Mouse (Mus musculus): Measurements from ENCODE around the gene Ptprn2.
"Not testable (repeated sequence)": the region's sequence is repeated elsewhere in the genome, so short reads cannot be mapped to it uniquely, and the experiment has no call there.

Ptprn2 gene

GRCm38 (mm10) chr12:116528861-116529260, 43.3 kb downstream of the Ptprn2 start:
- DNase-seq = no peak

GRCm38 (mm10) chr12:116533281-116533680, 47.8 kb downstream of the Ptprn2 start:
- peak; percentile 31 for DNase-seq

GRCm38 (mm10) chr12:116539305-116539704, 53.8 kb downstream of the Ptprn2 start:
- DNase-seq = no peak

GRCm38 (mm10) chr12:116540608-116541007, 55.1 kb downstream of the Ptprn2 start:
- no peak for DNase-seq

GRCm38 (mm10) chr12:116550031-116550430, 64.5 kb downstream of the Ptprn2 start:
- no peak for DNase-seq

- no peak for DNase-seq
Measured at GRCm38 (mm10) chr12:116551516-116551915, 66.0 kb downstream of the Ptprn2 start.

GRCm38 (mm10) chr12:116552306-116552705, 66.8 kb downstream of the Ptprn2 start:
- DNase-seq = no peak

GRCm38 (mm10) chr12:116553361-116553760, 67.8 kb downstream of the Ptprn2 start:
- no peak for DNase-seq

- DNase-seq = no peak
Measured at GRCm38 (mm10) chr12:116555964-116556363, 70.4 kb downstream of the Ptprn2 start.

GRCm38 (mm10) chr12:116564441-116564840, 78.9 kb downstream of the Ptprn2 start:
- DNase-seq = no peak

- no peak for DNase-seq
Measured at GRCm38 (mm10) chr12:116566672-116567071, 81.2 kb downstream of the Ptprn2 start.

GRCm38 (mm10) chr12:116567170-116567569, 81.7 kb downstream of the Ptprn2 start:
- DNase-seq = no peak

- DNase-seq = no peak
Measured at GRCm38 (mm10) chr12:116569568-116569967, 84.0 kb downstream of the Ptprn2 start.

- DNase-seq = no peak
Measured at GRCm38 (mm10) chr12:116574102-116574501, 88.6 kb downstream of the Ptprn2 start.

- no peak for DNase-seq
Measured at GRCm38 (mm10) chr12:116574720-116575119, 89.2 kb downstream of the Ptprn2 start.

- not testable (repeated sequence) for DNase-seq
Measured at GRCm38 (mm10) chr12:116577917-116578316, 92.4 kb downstream of the Ptprn2 start.

GRCm38 (mm10) chr12:116580827-116581544, 95.5 kb downstream of the Ptprn2 start:
- DNase-seq = no peak

GRCm38 (mm10) chr12:116581864-116582263, 96.3 kb downstream of the Ptprn2 start:
- no peak for DNase-seq

GRCm38 (mm10) chr12:116582829-116583228, 97.3 kb downstream of the Ptprn2 start:
- DNase-seq = no peak

- peak; percentile 65 for DNase-seq
Measured at GRCm38 (mm10) chr12:116585001-116585400, 99.5 kb downstream of the Ptprn2 start.

- DNase-seq = no peak
Measured at GRCm38 (mm10) chr12:116586167-116586566, 100.6 kb downstream of the Ptprn2 start.

GRCm38 (mm10) chr12:116587548-116587947, 102.0 kb downstream of the Ptprn2 start:
- DNase-seq = no peak

GRCm38 (mm10) chr12:116590076-116590475, 104.6 kb downstream of the Ptprn2 start:
- no peak for DNase-seq

- DNase-seq = no peak
Measured at GRCm38 (mm10) chr12:116594457-116594856, 108.9 kb downstream of the Ptprn2 start.

All from right cerebral cortex, postnatal 25 days (tissue).